Mouse (Mus musculus) embryonic facial prominence, embryonic 14.5 days (tissue): ENCODE measurements at regions not wholly inside any gene's neighbourhood (a gene's known extent, or its start where the extent isn't known, plus 50 kb on each side); places are given as distances from the start of the nearest gene placed in this dataset.

Source experiments
- ATAC-seq: fragments of 200-750 bp; cut with Nextera tagmentation; 2 replicates; pipeline ENCODE4 v1.8.0; 2017; ENCODE audit warnings: low read depth, moderate number of reproducible peaks, moderate TSS enrichment
- DNase-seq: peaks from one replicate; pipeline ENCODE4 v3.0.0-alpha.2; 2015; ENCODE audit warnings: low spot score
- H3K27ac ChIP-seq: fragments of 300-500 bp; sonication (generic); replicated peaks from 2 replicates; pipeline ENCODE4 v1.5.1; 2014; ENCODE audit warnings: low read depth, mild to moderate bottlenecking, low read length, moderate library complexity
- H3K27me3 ChIP-seq: fragments of 300-500 bp; sonication (generic); replicated peaks from 2 replicates; pipeline ENCODE4 v1.6.1; 2014; ENCODE audit warnings: low read length; ENCODE audit not compliant: control insufficient read depth, insufficient read depth
- H3K36me3 ChIP-seq: fragments of 300-500 bp; sonication (generic); 2 replicates; pipeline ENCODE4 v1.6.1; 2014; ENCODE audit warnings: low read length, mixed read lengths; ENCODE audit not compliant: control insufficient read depth, insufficient read depth
- H3K4me1 ChIP-seq: fragments of 300-500 bp; sonication (generic); 2 replicates; pipeline ENCODE4 v1.6.1; 2014; ENCODE audit warnings: antibody characterized with exemption, low read length; ENCODE audit not compliant: control insufficient read depth, insufficient read depth
- H3K4me2 ChIP-seq: fragments of 300-500 bp; sonication (generic); 2 replicates; pipeline ENCODE4 v1.6.1; 2014; ENCODE audit warnings: low read depth, mild to moderate bottlenecking, low read length, moderate library complexity, mixed read lengths
- H3K4me3 ChIP-seq: fragments of 300-500 bp; sonication (generic); 2 replicates; pipeline ENCODE4 v1.5.1; 2014; ENCODE audit warnings: low read depth, mild to moderate bottlenecking, low read length
- H3K9ac ChIP-seq: fragments of 300-500 bp; sonication (generic); 2 replicates; pipeline ENCODE4 v1.6.1; 2014; ENCODE audit warnings: low read depth, mild to moderate bottlenecking, low read length, moderate library complexity, mixed read lengths
- H3K9me3 ChIP-seq: fragments of 300-500 bp; sonication (generic); 2 replicates; pipeline ENCODE4 v1.6.1; 2016; ENCODE audit warnings: low read length; ENCODE audit not compliant: control insufficient read depth
- WGBS: fragments of 180-500 bp; shearing (Covaris S2); extraction: QIAGEN DNeasy Blood & Tissue Kit; methylation state at CpG from one replicate; pipeline ENCODE4 v1.1.7; 2014; 5-methylcytosine and 5-hydroxymethylcytosine counted together

GRCm38 (mm10) chr2:50493597-50494335 is 197.2 kb upstream of the Mmadhc start:
- H3K9me3 ChIP-seq = no peaks in the 10 kb centered on the region
- DNase-seq = peak; percentile 45
- H3K27ac ChIP-seq = no peak overlapping the region
- no peaks in the 10 kb centered on the region for H3K27me3 ChIP-seq
- no peak for ATAC-seq
- H3K4me2 ChIP-seq = no peak overlapping the region
- WGBS = 73% methylated on average over 4 of the region's 4 CpGs
- H3K9ac ChIP-seq = no peak overlapping the region
- H3K4me1 ChIP-seq = peaks cover 3% of the 10 kb centered on the region; the same call in 1 of the 2 replicates
- H3K4me3 ChIP-seq = no peak overlapping the region
- no peaks in the 10 kb centered on the region for H3K36me3 ChIP-seq

GRCm38 (mm10) chr2:50463799-50464198 is 167.2 kb upstream of the Mmadhc start:
- no peaks in the 10 kb centered on the region for H3K4me1 ChIP-seq
- peak; percentile 47 for DNase-seq
- no peak overlapping the region for H3K9ac ChIP-seq
- no peaks in the 10 kb centered on the region for H3K27me3 ChIP-seq
- no peaks in the 10 kb centered on the region for H3K36me3 ChIP-seq
- H3K4me2 ChIP-seq = no peak overlapping the region
- WGBS = 25% methylated on average over 4 of the region's 4 CpGs
- peaks cover 8% of the 10 kb centered on the region for H3K9me3 ChIP-seq
- H3K27ac ChIP-seq = no peak overlapping the region
- no peak overlapping the region for H3K4me3 ChIP-seq
- no peak for ATAC-seq

GRCm38 (mm10) chr2:50462378-50462777 is 165.8 kb upstream of the Mmadhc start:
- Histone ChIP-seq H3K4me1 (no peaks in the 10 kb centered on the region), H3K9ac (no peak overlapping the region), H3K9me3 (peaks cover 12% of the 10 kb centered on the region), H3K4me2 (no peak overlapping the region), H3K27me3 (no peaks in the 10 kb centered on the region), H3K27ac (no peak overlapping the region), H3K4me3 (no peak overlapping the region), H3K36me3 (no peaks in the 10 kb centered on the region)
- no peak for ATAC-seq
- no peak for DNase-seq
- 100% methylated on average over 1 of the region's 1 CpGs for WGBS

- WGBS = 67% methylated on average over 1 of the region's 1 CpGs
- Histone ChIP-seq H3K4me1 (no peaks in the 10 kb centered on the region), H3K9me3 (peaks cover 12% of the 10 kb centered on the region), H3K27ac (no peak overlapping the region), H3K4me3 (no peak overlapping the region), H3K9ac (no peak overlapping the region), H3K27me3 (no peaks in the 10 kb centered on the region), H3K4me2 (no peak overlapping the region), H3K36me3 (no peaks in the 10 kb centered on the region)
- DNase-seq (peak; percentile 41), ATAC-seq (no peak)
Observed at GRCm38 (mm10) chr2:50456654-50457053, 160.1 kb upstream of the Mmadhc start.

- ATAC-seq = no peak
- Histone ChIP-seq H3K9ac (no peak overlapping the region), H3K4me1 (peaks cover 9% of the 10 kb centered on the region; the same call in 1 of the 2 replicates), H3K9me3 (no peaks in the 10 kb centered on the region), H3K27ac (no peak overlapping the region), H3K4me2 (no peak overlapping the region), H3K4me3 (no peak overlapping the region), H3K36me3 (no peaks in the 10 kb centered on the region), H3K27me3 (no peaks in the 10 kb centered on the region)
- DNase-seq = no peak
Observed at GRCm38 (mm10) chr2:50448117-50448516, 151.5 kb upstream of the Mmadhc start.

GRCm38 (mm10) chr2:50445963-50446485 is 149.4 kb upstream of the Mmadhc start:
- WGBS = 61% methylated on average over 2 of the region's 2 CpGs
- DNase-seq (no peak), ATAC-seq (no peak)
- H3K4me1 ChIP-seq = peaks cover 10% of the 10 kb centered on the region; the same call in 1 of the 2 replicates
- H3K27ac ChIP-seq = no peak overlapping the region
- no peak overlapping the region for H3K4me3 ChIP-seq
- H3K9ac ChIP-seq = no peak overlapping the region
- no peaks in the 10 kb centered on the region for H3K27me3 ChIP-seq
- no peak overlapping the region for H3K4me2 ChIP-seq
- no peaks in the 10 kb centered on the region for H3K36me3 ChIP-seq
- H3K9me3 ChIP-seq = no peaks in the 10 kb centered on the region

GRCm38 (mm10) chr2:50440333-50440732 is 143.7 kb upstream of the Mmadhc start:
- Histone ChIP-seq H3K4me3 (no peak overlapping the region), H3K9me3 (no peaks in the 10 kb centered on the region), H3K27ac (no peak overlapping the region), H3K27me3 (no peaks in the 10 kb centered on the region), H3K9ac (no peak overlapping the region), H3K4me1 (peaks cover 10% of the 10 kb centered on the region; the same call in 1 of the 2 replicates), H3K4me2 (no peak overlapping the region), H3K36me3 (no peaks in the 10 kb centered on the region)
- ATAC-seq = no peak
- DNase-seq = no peak

GRCm38 (mm10) chr2:50433166-50433565 is 136.6 kb upstream of the Mmadhc start:
- 91% methylated on average over 4 of the region's 4 CpGs for WGBS
- H3K4me1 ChIP-seq = no peaks in the 10 kb centered on the region
- no peaks in the 10 kb centered on the region for H3K27me3 ChIP-seq
- no peak overlapping the region for H3K9ac ChIP-seq
- no peak overlapping the region for H3K4me2 ChIP-seq
- no peak overlapping the region for H3K4me3 ChIP-seq
- no peak for DNase-seq
- H3K9me3 ChIP-seq = no peaks in the 10 kb centered on the region
- no peak overlapping the region for H3K27ac ChIP-seq
- no peaks in the 10 kb centered on the region for H3K36me3 ChIP-seq
- no peak for ATAC-seq

- WGBS = 62% methylated on average over 3 of the region's 3 CpGs
- H3K9ac ChIP-seq = no peak overlapping the region
- no peak overlapping the region for H3K27ac ChIP-seq
- ATAC-seq = peak; percentile 26; the same call in 1 of the 2 replicates
- no peak overlapping the region for H3K4me2 ChIP-seq
- no peaks in the 10 kb centered on the region for H3K9me3 ChIP-seq
- no peaks in the 10 kb centered on the region for H3K27me3 ChIP-seq
- peak; percentile 57 for DNase-seq
- H3K36me3 ChIP-seq = no peaks in the 10 kb centered on the region
- no peaks in the 10 kb centered on the region for H3K4me1 ChIP-seq
- H3K4me3 ChIP-seq = no peak overlapping the region
Observed at GRCm38 (mm10) chr2:50425151-50425550, 128.6 kb upstream of the Mmadhc start.
